Mouse (Mus musculus) intestine, embryonic 14.5 days (tissue): ENCODE results near the gene Tesc. TPM values are rescaled to one million over a fixed set of nuclear protein-coding genes. Genes with fewer than 3 reads are reported as not detected.

Experiments
- ATAC-seq: fragments of 200-750 bp; cut with Nextera tagmentation; replicated peaks from 2 replicates; pipeline ENCODE4 v1.8.0; 2017; ENCODE audit warnings: low read depth, moderate number of reproducible peaks, moderate TSS enrichment, moderate library complexity; ENCODE audit not compliant: low FRiP score, low TSS enrichment
- DNase-seq: peaks from one replicate; pipeline ENCODE4 v3.0.0-alpha.2; 2018; ENCODE audit warnings: low spot score
- H3K27ac ChIP-seq: fragments of 300-500 bp; sonication (generic); 2 replicates; pipeline ENCODE4 v1.5.1; 2014; ENCODE audit warnings: low read depth, mild to moderate bottlenecking, control low read depth
- H3K27me3 ChIP-seq: fragments of 300-500 bp; sonication (generic); replicated peaks from 2 replicates; pipeline ENCODE4 v1.6.1; 2014; ENCODE audit warnings: low read length, control low read depth; ENCODE audit not compliant: control insufficient read depth, insufficient read depth
- H3K36me3 ChIP-seq: fragments of 300-500 bp; sonication (generic); 2 replicates; pipeline ENCODE4 v1.6.1; 2014; ENCODE audit warnings: low read length, control low read depth; ENCODE audit not compliant: control insufficient read depth, insufficient read depth
- H3K4me1 ChIP-seq: fragments of 300-500 bp; sonication (generic); replicated peaks from 2 replicates; pipeline ENCODE4 v1.6.1; 2014; ENCODE audit warnings: low read length, control low read depth, mixed read lengths; ENCODE audit not compliant: control insufficient read depth, insufficient read depth
- H3K4me2 ChIP-seq: fragments of 300-500 bp; sonication (generic); 2 replicates; pipeline ENCODE4 v1.6.1; 2014; ENCODE audit warnings: low read length
- H3K4me3 ChIP-seq: fragments of 300-500 bp; sonication (generic); 2 replicates; pipeline ENCODE4 v1.5.1; 2014; ENCODE audit warnings: low read depth, low read length, control low read depth, mixed read lengths
- H3K9ac ChIP-seq: fragments of 300-500 bp; sonication (generic); 2 replicates; pipeline ENCODE4 v1.6.1; 2014; ENCODE audit warnings: mild to moderate bottlenecking, low read length
- H3K9me3 ChIP-seq: fragments of 300-500 bp; sonication (generic); 2 replicates; pipeline ENCODE4 v1.6.1; 2016; ENCODE audit warnings: low read length, control low read depth; ENCODE audit not compliant: control insufficient read depth
- WGBS: fragments of 180-500 bp; shearing (Covaris S2); extraction: QIAGEN DNeasy Blood & Tissue Kit; methylation state at CpG from one replicate; pipeline ENCODE4 v1.1.7; 2014; 5-methylcytosine and 5-hydroxymethylcytosine counted together
- polyA plus RNA-seq: library from polyadenylated mRNA; unstranded; fragments of >200 nt; fragmentation: Nextera tagmentation; extraction: Ambion mirVana; gene quantifications from 2 replicates; pipeline ENCODE4 v1.2.1, GENCODE M21; 2014

Tesc gene
- polyA plus RNA-seq, 1 experiment from 2014 or later: 3.8 TPM

- no peak for ATAC-seq
- 50% methylated on average over 8 of the region's 8 CpGs for WGBS
- Histone ChIP-seq H3K4me1 (peaks cover 10% of the 10 kb centered on the region; the same call in 1 of the 2 replicates), H3K4me2 (no peak overlapping the region), H3K9me3 (no peaks in the 10 kb centered on the region), H3K4me3 (no peak overlapping the region), H3K9ac (no peak overlapping the region), H3K36me3 (peaks cover 24% of the 10 kb centered on the region), H3K27ac (no peak overlapping the region), H3K27me3 (no peaks in the 10 kb centered on the region)
- DNase-seq: no peak
These were observed 72.4 kb downstream of the Tesc start for GRCm38 (mm10) chr5:118099870-118100478.

- Histone ChIP-seq H3K4me2 (no peak overlapping the region), H3K4me1 (no peaks in the 10 kb centered on the region), H3K27me3 (no peaks in the 10 kb centered on the region), H3K27ac (no peak overlapping the region), H3K9ac (no peak overlapping the region), H3K4me3 (no peak overlapping the region), H3K36me3 (peaks cover 53% of the 10 kb centered on the region), H3K9me3 (no peaks in the 10 kb centered on the region)
- ATAC-seq (no peak), DNase-seq (no peak)
- 91% methylated on average over 8 of the region's 8 CpGs for WGBS
These were observed 78.0 kb downstream of the Tesc start for GRCm38 (mm10) chr5:118105536-118105935.

DNA sequence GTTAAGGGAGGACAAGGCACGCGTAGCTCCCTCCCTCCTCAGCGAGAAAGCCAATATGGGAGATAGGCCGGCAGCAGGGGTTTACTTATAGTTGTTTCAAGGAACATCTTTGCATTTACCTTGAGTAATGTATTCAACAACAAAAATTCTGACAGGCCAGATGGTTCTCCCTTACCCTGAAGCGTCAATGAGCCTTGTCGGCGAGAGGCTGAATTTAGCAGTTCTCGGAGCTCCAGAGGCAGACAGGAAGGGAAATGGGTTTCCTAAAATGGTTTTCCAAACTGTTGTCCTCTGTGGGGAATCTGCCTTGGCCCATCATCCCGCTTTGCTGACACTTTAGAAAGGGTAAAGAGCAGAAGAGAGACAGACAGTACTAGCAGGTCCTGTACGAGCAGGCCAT lies 79.1 kb downstream of the Tesc start:
- Histone ChIP-seq H3K9me3 (no peaks in the 10 kb centered on the region), H3K27me3 (no peaks in the 10 kb centered on the region), H3K4me1 (no peaks in the 10 kb centered on the region), H3K4me3 (no peak overlapping the region), H3K9ac (no peak overlapping the region), H3K4me2 (no peak overlapping the region), H3K36me3 (peaks cover 58% of the 10 kb centered on the region), H3K27ac (no peak overlapping the region)
- no peak for DNase-seq
- ATAC-seq: no peak
- WGBS: 93% methylated on average over 10 of the region's 10 CpGs

- no peak for DNase-seq
- no peak overlapping the region for H3K4me2 ChIP-seq
- no peak overlapping the region for H3K27ac ChIP-seq
- H3K9me3 ChIP-seq: no peaks in the 10 kb centered on the region
- no peak overlapping the region for H3K9ac ChIP-seq
- 81% methylated on average over 17 of the region's 17 CpGs for WGBS
- no peaks in the 10 kb centered on the region for H3K4me1 ChIP-seq
- no peak for ATAC-seq
- peaks cover 71% of the 10 kb centered on the region for H3K36me3 ChIP-seq
- no peaks in the 10 kb centered on the region for H3K27me3 ChIP-seq
- H3K4me3 ChIP-seq: no peak overlapping the region
These were observed 80.7 kb downstream of the Tesc start for GRCm38 (mm10) chr5:118108124-118108793.

DNA sequence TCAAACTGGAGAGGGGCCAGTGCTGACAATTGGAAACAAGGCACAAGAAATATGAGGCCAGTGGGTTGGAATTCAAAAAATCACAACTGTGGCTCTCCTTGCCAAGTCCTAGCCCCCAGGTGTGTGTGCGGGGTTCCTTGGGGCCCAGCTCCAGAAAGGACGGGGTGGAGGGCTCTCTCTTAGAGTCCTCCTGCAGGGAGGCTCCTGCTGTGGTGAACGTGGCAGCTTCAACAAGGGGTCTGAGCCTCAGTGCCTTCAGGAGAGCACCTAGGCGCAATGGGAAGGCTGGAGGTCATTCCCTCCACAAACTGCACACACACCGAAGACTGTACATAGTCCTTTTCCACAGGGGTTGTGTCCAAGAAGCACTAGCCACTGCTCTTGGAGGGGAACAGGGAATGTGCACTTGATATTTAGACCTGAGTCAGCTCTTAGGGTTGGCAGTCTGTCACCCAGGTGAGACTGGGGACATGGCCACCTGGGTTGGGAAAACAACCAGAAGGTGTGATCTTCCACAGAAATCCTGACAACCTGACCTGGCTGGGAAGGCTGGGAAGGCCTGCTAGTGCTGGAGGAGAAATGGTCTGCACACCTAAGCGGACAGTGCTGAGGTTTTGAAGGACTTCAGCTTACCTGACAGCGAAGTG lies 81.4 kb downstream of the Tesc start:
- H3K4me1 ChIP-seq: no peaks in the 10 kb centered on the region
- H3K36me3 ChIP-seq: peaks cover 70% of the 10 kb centered on the region
- WGBS: 86% methylated on average over 7 of the region's 7 CpGs

More for the DNA sequence above, 81.4 kb downstream of the Tesc start:
- H3K4me2 ChIP-seq: no peak overlapping the region
- H3K9ac ChIP-seq: no peak overlapping the region
- no peaks in the 10 kb centered on the region for H3K27me3 ChIP-seq
- no peak for DNase-seq
- no peaks in the 10 kb centered on the region for H3K9me3 ChIP-seq
- no peak overlapping the region for H3K27ac ChIP-seq
- no peak for ATAC-seq
- no peak overlapping the region for H3K4me3 ChIP-seq

Other genes with a start within 250 kb of the Tesc start
- gene Nos1, start 246.7 kb upstream of the Tesc start, polyA plus RNA-seq: 0.88 and 1.0 TPM in 2 replicates
- gene Fbxo21, start 51.0 kb upstream of the Tesc start, polyA plus RNA-seq: 72.7 and 75.3 TPM in 2 replicates
- gene Fbxw8, start 127.7 kb downstream of the Tesc start, polyA plus RNA-seq: 25.2 and 25.3 TPM in 2 replicates
- 0.22 and 0.28 TPM in 2 replicates for gene Hrk, start 136.9 kb downstream of the Tesc start, polyA plus RNA-seq
- 2.5 and 2.7 TPM in 2 replicates for gene Rnft2, start 217.4 kb downstream of the Tesc start, polyA plus RNA-seq
- gene 2410131K14Rik, start 217.5 kb downstream of the Tesc start, polyA plus RNA-seq: 8.5 and 9.2 TPM in 2 replicates